Mouse (Mus musculus): Measurements from ENCODE around the gene Fchsd2. TPM values are rescaled to one million over a fixed set of nuclear protein-coding genes. Genes with fewer than 3 reads are reported as not detected.

Gene Fchsd2
- polyA plus RNA-seq, 1 experiment from 2014 or later: 50.5 TPM

- Histone ChIP-seq H3K36me3 (ENCODE audit: control insufficient read depth, insufficient read depth, low read length) (no peaks in the 10 kb centered on the region), H3K27ac (replicated peaks; ENCODE audit: low read depth, low read length) (no peak overlapping the region), H3K4me1 (ENCODE audit: control insufficient read depth, insufficient read depth, low read length) (no peaks in the 10 kb centered on the region), H3K4me3 (replicated peaks; ENCODE audit: low read depth, low read length) (no peak overlapping the region), H3K9me3 (ENCODE audit: control insufficient read depth, low read length) (no peaks in the 10 kb centered on the region), H3K9ac (replicated peaks; ENCODE audit: low read length) (no peak overlapping the region), H3K27me3 (ENCODE audit: control insufficient read depth, insufficient read depth, low read length) (no peaks in the 10 kb centered on the region), H3K4me2 (ENCODE audit: low read length) (no peak overlapping the region)
- WGBS: 54% methylated on average over 5 of the region's 5 CpGs
- ATAC-seq (ENCODE audit: low FRiP score, low TSS enrichment) (no peak), DNase-seq (peak; percentile 46)
These were observed 33.5 kb upstream of the Fchsd2 start for GRCm38 (mm10) chr7:101059188-101059587.

DNA sequence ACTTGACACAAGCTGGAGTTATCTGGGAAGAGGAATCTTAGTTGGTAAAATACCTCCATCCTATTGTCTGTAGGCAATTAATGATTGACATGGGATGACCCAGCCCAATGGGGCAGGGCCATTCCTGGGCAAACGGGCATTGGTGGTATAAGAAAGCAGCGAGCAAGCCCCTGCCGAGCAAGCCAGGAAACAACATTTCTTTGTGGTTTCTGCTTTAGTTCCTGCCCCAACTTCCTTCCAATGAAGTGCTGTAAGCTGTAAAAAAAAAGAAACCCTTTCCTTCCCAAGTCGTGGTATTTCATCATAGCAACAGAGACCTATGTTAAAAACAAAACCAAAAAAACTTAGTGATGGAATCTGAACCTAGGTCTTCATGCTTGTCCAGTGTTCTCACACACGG lies 32.2 kb upstream of the Fchsd2 start:
- H3K36me3 ChIP-seq (ENCODE audit: control insufficient read depth, insufficient read depth, low read length): no peaks in the 10 kb centered on the region
- DNase-seq (no peak), ATAC-seq (ENCODE audit: low FRiP score, low TSS enrichment) (no peak)
- H3K9ac ChIP-seq (replicated peaks; ENCODE audit: low read length): no peak overlapping the region
- no peaks in the 10 kb centered on the region for H3K4me1 ChIP-seq (ENCODE audit: control insufficient read depth, insufficient read depth, low read length)
- H3K4me2 ChIP-seq (ENCODE audit: low read length): no peak overlapping the region
- no peak overlapping the region for H3K4me3 ChIP-seq (replicated peaks; ENCODE audit: low read depth, low read length)
- H3K9me3 ChIP-seq (ENCODE audit: control insufficient read depth, low read length): no peaks in the 10 kb centered on the region
- WGBS: 76% methylated on average over 5 of the region's 5 CpGs
- H3K27ac ChIP-seq (replicated peaks; ENCODE audit: low read depth, low read length): no peak overlapping the region
- no peaks in the 10 kb centered on the region for H3K27me3 ChIP-seq (ENCODE audit: control insufficient read depth, insufficient read depth, low read length)

DNA sequence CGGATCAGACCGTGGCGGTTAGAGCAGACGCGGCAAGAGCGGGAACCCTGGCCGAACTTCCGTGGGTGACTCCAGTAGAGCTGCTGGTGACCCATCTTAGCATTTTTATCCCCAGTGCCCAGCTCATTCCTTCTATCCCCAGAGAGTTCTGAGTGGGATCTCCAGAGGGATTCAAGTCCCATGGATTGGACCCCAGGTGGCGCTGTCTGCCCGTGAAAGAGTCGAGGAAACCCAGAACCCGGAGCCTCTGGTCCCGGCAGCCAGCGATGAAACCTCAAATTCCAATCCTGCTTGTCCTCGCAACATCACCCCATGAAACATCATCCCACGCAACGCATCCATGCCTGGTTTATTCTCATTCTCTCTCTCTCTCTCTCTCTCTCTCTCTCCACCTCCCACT lies 31.3 kb upstream of the Fchsd2 start:
- Histone ChIP-seq H3K4me1 (ENCODE audit: control insufficient read depth, insufficient read depth, low read length) (no peaks in the 10 kb centered on the region), H3K4me2 (ENCODE audit: low read length) (peak overlapping the region; percentile 29), H3K9ac (replicated peaks; ENCODE audit: low read length) (no peak overlapping the region; the same call in 1 of the 2 replicates), H3K27ac (replicated peaks; ENCODE audit: low read depth, low read length) (no peak overlapping the region), H3K27me3 (ENCODE audit: control insufficient read depth, insufficient read depth, low read length) (no peaks in the 10 kb centered on the region), H3K4me3 (replicated peaks; ENCODE audit: low read depth, low read length) (no peak overlapping the region), H3K36me3 (ENCODE audit: control insufficient read depth, insufficient read depth, low read length) (no peaks in the 10 kb centered on the region), H3K9me3 (ENCODE audit: control insufficient read depth, low read length) (no peaks in the 10 kb centered on the region)
- ATAC-seq (ENCODE audit: low FRiP score, low TSS enrichment) (peak; percentile 37; the same call in 1 of the 2 replicates), DNase-seq (peak; percentile 91)
- WGBS: 6% methylated on average over 17 of the region's 17 CpGs

- Histone ChIP-seq H3K9me3 (ENCODE audit: control insufficient read depth, low read length) (no peaks in the 10 kb centered on the region), H3K4me1 (ENCODE audit: control insufficient read depth, insufficient read depth, low read length) (no peaks in the 10 kb centered on the region), H3K4me3 (replicated peaks; ENCODE audit: low read depth, low read length) (no peak overlapping the region), H3K27ac (replicated peaks; ENCODE audit: low read depth, low read length) (no peak overlapping the region), H3K27me3 (ENCODE audit: control insufficient read depth, insufficient read depth, low read length) (no peaks in the 10 kb centered on the region), H3K36me3 (ENCODE audit: control insufficient read depth, insufficient read depth, low read length) (no peaks in the 10 kb centered on the region), H3K4me2 (ENCODE audit: low read length) (no peak overlapping the region), H3K9ac (replicated peaks; ENCODE audit: low read length) (no peak overlapping the region)
- ATAC-seq (ENCODE audit: low FRiP score, low TSS enrichment) (no peak), DNase-seq (no peak)
- WGBS: 87% methylated on average over 6 of the region's 6 CpGs
These were observed 30.4 kb upstream of the Fchsd2 start for GRCm38 (mm10) chr7:101062246-101062645.

GRCm38 (mm10) chr7:101063523-101063922 lies 29.1 kb upstream of the Fchsd2 start:
- Histone ChIP-seq H3K9ac (replicated peaks; ENCODE audit: low read length) (no peak overlapping the region), H3K4me1 (ENCODE audit: control insufficient read depth, insufficient read depth, low read length) (no peaks in the 10 kb centered on the region), H3K4me3 (replicated peaks; ENCODE audit: low read depth, low read length) (no peak overlapping the region), H3K27me3 (ENCODE audit: control insufficient read depth, insufficient read depth, low read length) (no peaks in the 10 kb centered on the region), H3K4me2 (ENCODE audit: low read length) (no peak overlapping the region), H3K36me3 (ENCODE audit: control insufficient read depth, insufficient read depth, low read length) (no peaks in the 10 kb centered on the region), H3K27ac (replicated peaks; ENCODE audit: low read depth, low read length) (no peak overlapping the region), H3K9me3 (ENCODE audit: control insufficient read depth, low read length) (no peaks in the 10 kb centered on the region)
- ATAC-seq (ENCODE audit: low FRiP score, low TSS enrichment) (no peak), DNase-seq (no peak)
- 91% methylated on average over 10 of the region's 10 CpGs for WGBS

DNA sequence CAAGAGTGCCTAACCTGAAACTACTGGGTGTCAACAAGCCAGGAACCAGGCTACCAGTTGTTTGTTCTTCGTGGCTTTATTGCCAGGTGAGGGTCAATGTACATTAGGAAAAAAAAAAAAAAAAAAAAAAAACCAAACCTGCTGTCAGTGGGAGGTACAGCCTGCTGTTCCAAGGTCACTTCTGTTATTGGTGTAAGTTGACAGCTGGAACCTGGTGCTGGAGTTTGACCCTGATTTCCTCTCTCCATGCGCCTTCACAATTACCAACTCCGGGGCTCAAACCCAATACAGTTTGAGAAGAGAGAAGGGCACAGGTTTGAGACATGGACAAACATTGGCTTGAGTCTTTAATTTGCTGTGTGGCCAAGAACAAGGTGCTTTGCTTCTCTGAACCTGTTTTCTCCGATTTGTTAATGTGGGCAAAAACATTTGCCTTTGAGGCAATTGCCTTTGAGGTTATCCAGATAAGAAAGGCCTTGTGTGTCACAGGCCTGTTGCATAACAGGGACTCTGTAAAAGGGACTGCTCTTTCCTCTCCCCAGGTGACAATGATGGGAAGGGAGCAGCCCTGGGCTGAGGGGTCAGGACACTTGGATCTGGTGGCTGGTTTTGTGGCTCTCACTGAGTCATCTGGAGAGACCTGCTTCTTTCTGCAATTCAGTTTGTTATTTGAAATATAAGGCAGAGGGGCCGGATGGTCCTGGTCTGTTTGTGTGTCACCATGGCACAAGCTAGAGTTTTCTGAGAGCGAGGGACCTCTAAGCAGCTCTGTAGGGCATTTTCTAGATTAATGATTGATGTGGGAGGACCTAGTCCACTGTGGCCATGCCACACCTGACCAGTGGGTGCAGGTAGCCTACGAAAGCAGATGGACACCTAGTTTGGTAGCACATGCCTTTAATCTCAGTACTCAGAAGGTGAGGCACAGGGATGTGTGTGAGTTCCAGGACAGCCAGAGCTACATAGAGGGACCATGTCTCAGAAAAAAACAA lies 27.7 kb upstream of the Fchsd2 start:
- Histone ChIP-seq H3K36me3 (ENCODE audit: control insufficient read depth, insufficient read depth, low read length) (no peaks in the 10 kb centered on the region), H3K9me3 (ENCODE audit: control insufficient read depth, low read length) (no peaks in the 10 kb centered on the region), H3K27me3 (ENCODE audit: control insufficient read depth, insufficient read depth, low read length) (no peaks in the 10 kb centered on the region), H3K9ac (replicated peaks; ENCODE audit: low read length) (no peak overlapping the region), H3K4me1 (ENCODE audit: control insufficient read depth, insufficient read depth, low read length) (no peaks in the 10 kb centered on the region), H3K4me3 (replicated peaks; ENCODE audit: low read depth, low read length) (no peak overlapping the region), H3K27ac (replicated peaks; ENCODE audit: low read depth, low read length) (no peak overlapping the region), H3K4me2 (ENCODE audit: low read length) (no peak overlapping the region)
- 89% methylated on average over 7 of the region's 7 CpGs for WGBS
- ATAC-seq (ENCODE audit: low FRiP score, low TSS enrichment): no peak
- DNase-seq: no peak

DNA sequence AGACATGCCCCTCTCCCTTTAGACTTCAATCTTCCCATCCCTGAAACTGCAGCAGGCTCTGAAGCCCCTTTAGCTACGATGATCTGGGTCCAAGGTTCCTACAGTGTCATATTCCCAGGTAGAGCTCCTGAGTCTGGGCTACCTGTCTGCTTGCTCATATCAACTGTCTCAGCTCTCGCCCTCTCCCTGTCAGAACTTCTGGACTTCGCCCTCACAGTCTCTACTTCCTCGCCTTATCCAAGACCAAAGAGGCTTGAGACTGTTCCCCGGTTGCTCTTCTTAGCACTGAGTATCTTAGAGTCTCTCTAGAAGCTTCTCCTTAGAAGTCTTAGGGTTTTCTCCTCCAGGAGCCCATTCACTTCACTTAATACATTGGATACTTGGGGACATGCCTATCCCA lies 26.7 kb upstream of the Fchsd2 start:
- Histone ChIP-seq H3K27ac (replicated peaks; ENCODE audit: low read depth, low read length) (no peak overlapping the region), H3K27me3 (ENCODE audit: control insufficient read depth, insufficient read depth, low read length) (no peaks in the 10 kb centered on the region), H3K4me1 (ENCODE audit: control insufficient read depth, insufficient read depth, low read length) (no peaks in the 10 kb centered on the region), H3K9ac (replicated peaks; ENCODE audit: low read length) (no peak overlapping the region), H3K4me2 (ENCODE audit: low read length) (no peak overlapping the region), H3K4me3 (replicated peaks; ENCODE audit: low read depth, low read length) (no peak overlapping the region), H3K9me3 (ENCODE audit: control insufficient read depth, low read length) (no peaks in the 10 kb centered on the region), H3K36me3 (ENCODE audit: control insufficient read depth, insufficient read depth, low read length) (no peaks in the 10 kb centered on the region)
- ATAC-seq (ENCODE audit: low FRiP score, low TSS enrichment) (no peak), DNase-seq (no peak)
- 83% methylated on average over 5 of the region's 5 CpGs for WGBS

DNA sequence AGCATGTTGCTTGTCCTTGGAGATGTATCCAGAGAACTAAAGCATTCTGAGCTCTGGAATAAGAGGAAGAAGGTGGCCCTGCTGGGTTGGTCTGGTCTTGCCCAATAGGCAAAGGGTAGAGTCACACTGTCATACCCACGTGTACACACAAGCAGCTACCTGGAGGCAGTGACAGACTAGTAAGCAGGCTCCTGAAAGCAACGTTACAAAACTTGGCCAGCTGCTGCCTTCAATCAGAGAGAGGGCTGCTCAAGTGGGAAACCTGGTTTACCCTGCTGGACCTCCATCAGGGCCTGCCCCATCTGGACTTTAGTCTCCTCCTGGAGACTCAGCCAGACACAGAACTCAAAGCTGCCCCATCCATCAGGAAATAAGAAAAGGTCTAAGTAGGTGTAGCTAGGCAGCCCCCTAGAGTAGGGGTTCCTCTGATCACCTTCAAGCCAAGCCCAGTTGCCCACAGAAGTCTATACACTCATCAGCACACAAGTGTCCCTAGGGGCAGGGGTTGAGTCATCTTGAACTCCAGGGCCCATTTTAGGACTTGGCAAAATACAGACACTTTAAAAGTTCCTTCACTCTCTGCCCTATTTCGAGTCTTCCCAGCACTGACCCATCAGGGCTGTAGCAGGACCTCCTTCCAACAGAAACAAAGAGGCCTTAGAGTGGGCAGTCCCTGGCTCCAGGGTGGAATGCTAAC lies 25.9 kb upstream of the Fchsd2 start:
- no peaks in the 10 kb centered on the region for H3K27me3 ChIP-seq (ENCODE audit: control insufficient read depth, insufficient read depth, low read length)
- no peaks in the 10 kb centered on the region for H3K36me3 ChIP-seq (ENCODE audit: control insufficient read depth, insufficient read depth, low read length)
- H3K4me2 ChIP-seq (ENCODE audit: low read length): no peak overlapping the region
- H3K9me3 ChIP-seq (ENCODE audit: control insufficient read depth, low read length): no peaks in the 10 kb centered on the region
- H3K9ac ChIP-seq (replicated peaks; ENCODE audit: low read length): no peak overlapping the region
- 75% methylated on average over 3 of the region's 3 CpGs for WGBS
- no peak overlapping the region for H3K27ac ChIP-seq (replicated peaks; ENCODE audit: low read depth, low read length)
- DNase-seq (no peak), ATAC-seq (ENCODE audit: low FRiP score, low TSS enrichment) (no peak)
- H3K4me1 ChIP-seq (ENCODE audit: control insufficient read depth, insufficient read depth, low read length): no peaks in the 10 kb centered on the region
- no peak overlapping the region for H3K4me3 ChIP-seq (replicated peaks; ENCODE audit: low read depth, low read length)
